Mouse (Mus musculus) left cerebral cortex, postnatal 14 days (tissue): ENCODE data around the gene Slc13a5. TPM values are rescaled to one million over a fixed set of nuclear protein-coding genes. Genes with fewer than 3 reads are reported as not detected.
A peak's percentile ranks its signal among the peaks of the same experiment; 100 is the strongest.

Experiments used
- DNase-seq, 2 experiments: peaks; one replicate each; pipeline ENCODE4 v3.0.0; 2021 to 2022; ENCODE audit warnings: low spot score in 2 of 2, mixed read lengths in 1 of 2
- intact Hi-C: fragments of 180-260 bp; cut with DNase I; formaldehyde crosslinking; loops from one replicate; pipeline ENCODE4 v1.15.1; 2025
- total RNA-seq, 2 experiments: library from RNA; stranded (reverse); gene quantifications; 2 replicates each; pipeline ENCODE4 v1.2.3; 2021

Slc13a5 gene
- total RNA-seq, 2 experiments from 2014 or later = 17.2 to 24.0 TPM

GRCm38 (mm10) chr11:72271761-72272160 is 4.7 kb upstream of the Slc13a5 start:
- no peak for DNase-seq
- intact Hi-C loops = no loop called here

GRCm38 (mm10) chr11:72266207-72266959 is 639 bp downstream of the Slc13a5 start:
- intact Hi-C loops = loop anchor here (5.0 kb wide), 1 partner anchor 39 kb away; no protein-coding TSS in a partner anchor
- peak; percentile 56 to 62 for DNase-seq

- intact Hi-C loops = loop anchor here (5.0 kb wide), 1 partner anchor 38 kb away; no protein-coding TSS in a partner anchor
- DNase-seq = peak; percentile 43 to 47
These were observed 1.5 kb downstream of the Slc13a5 start for GRCm38 (mm10) chr11:72265483-72265882.

GRCm38 (mm10) chr11:72256441-72256840 is 10.6 kb downstream of the Slc13a5 start:
- no peak for DNase-seq
- intact Hi-C loops = no loop called here

GRCm38 (mm10) chr11:72255629-72256028 is 11.4 kb downstream of the Slc13a5 start:
- intact Hi-C loops = no loop called here
- DNase-seq = no peak

- DNase-seq = peak in 1 of 2 experiments; percentile 35
- intact Hi-C loops = no loop called here
These were observed 21.7 kb downstream of the Slc13a5 start for GRCm38 (mm10) chr11:72245196-72245753.

GRCm38 (mm10) chr11:72240062-72240860 is 26.8 kb downstream of the Slc13a5 start:
- no peak for DNase-seq
- intact Hi-C loops = no loop called here

GRCm38 (mm10) chr11:72234013-72234412 is 33.0 kb downstream of the Slc13a5 start:
- intact Hi-C loops = no loop called here
- peak; percentile 39 to 40 for DNase-seq

- intact Hi-C loops = no loop called here
- no peak for DNase-seq
These were observed 34.0 kb downstream of the Slc13a5 start for GRCm38 (mm10) chr11:72232991-72233390.

- DNase-seq = no peak
- intact Hi-C loops = no loop called here
These were observed 35.0 kb downstream of the Slc13a5 start for GRCm38 (mm10) chr11:72232068-72232467.

GRCm38 (mm10) chr11:72228513-72228912 is 38.5 kb downstream of the Slc13a5 start:
- DNase-seq = no peak
- intact Hi-C loops = loop anchor here (5.0 kb wide), 2 partner anchors 39 to 94 kb away; partner anchors contain the start of gene Slc13a5

GRCm38 (mm10) chr11:72226901-72227300 is 40.1 kb downstream of the Slc13a5 start:
- no peak for DNase-seq
- intact Hi-C loops = loop anchor here (5.0 kb wide), 2 partner anchors 40 to 95 kb away; partner anchors contain the start of gene Slc13a5

- intact Hi-C loops = loop anchor here (5.0 kb wide), 2 partner anchors 41 to 96 kb away; partner anchors contain the start of gene Slc13a5
- DNase-seq = peak in 1 of 2 experiments; percentile 45
These were observed 40.8 kb downstream of the Slc13a5 start for GRCm38 (mm10) chr11:72226020-72226791.

- peak; percentile 78 to 89 for DNase-seq
- intact Hi-C loops = loop anchor here (2.0 to 5.0 kb wide), 5 partner anchors 42 to 337 kb away; partner anchors contain the start of gene Slc13a5
These were observed 42.2 kb downstream of the Slc13a5 start for GRCm38 (mm10) chr11:72224865-72225264.

- intact Hi-C loops = loop anchor here (5.0 kb wide), 1 partner anchor 339 kb away; no protein-coding TSS in a partner anchor
- no peak for DNase-seq
These were observed 43.6 kb downstream of the Slc13a5 start for GRCm38 (mm10) chr11:72223414-72223813.

GRCm38 (mm10) chr11:72221278-72221677 is 45.7 kb downstream of the Slc13a5 start:
- peak; percentile 76 to 81 for DNase-seq
- intact Hi-C loops = loop anchor here (5.0 kb wide), 1 partner anchor 341 kb away; no protein-coding TSS in a partner anchor

GRCm38 (mm10) chr11:72217116-72217515 is 49.9 kb downstream of the Slc13a5 start:
- intact Hi-C loops = no loop called here
- DNase-seq = no peak

GRCm38 (mm10) chr11:72215410-72215797 is 51.6 kb downstream of the Slc13a5 start, which contains the start of gene Med31:
Med31 (minus strand) TSS chr11:72215592.
- intact Hi-C loops = no loop called here
- peak; percentile 69 to 71 for DNase-seq
